Comparison of ENCODE assay signal across 9 mouse cellular contexts in the genomic region with DNA sequence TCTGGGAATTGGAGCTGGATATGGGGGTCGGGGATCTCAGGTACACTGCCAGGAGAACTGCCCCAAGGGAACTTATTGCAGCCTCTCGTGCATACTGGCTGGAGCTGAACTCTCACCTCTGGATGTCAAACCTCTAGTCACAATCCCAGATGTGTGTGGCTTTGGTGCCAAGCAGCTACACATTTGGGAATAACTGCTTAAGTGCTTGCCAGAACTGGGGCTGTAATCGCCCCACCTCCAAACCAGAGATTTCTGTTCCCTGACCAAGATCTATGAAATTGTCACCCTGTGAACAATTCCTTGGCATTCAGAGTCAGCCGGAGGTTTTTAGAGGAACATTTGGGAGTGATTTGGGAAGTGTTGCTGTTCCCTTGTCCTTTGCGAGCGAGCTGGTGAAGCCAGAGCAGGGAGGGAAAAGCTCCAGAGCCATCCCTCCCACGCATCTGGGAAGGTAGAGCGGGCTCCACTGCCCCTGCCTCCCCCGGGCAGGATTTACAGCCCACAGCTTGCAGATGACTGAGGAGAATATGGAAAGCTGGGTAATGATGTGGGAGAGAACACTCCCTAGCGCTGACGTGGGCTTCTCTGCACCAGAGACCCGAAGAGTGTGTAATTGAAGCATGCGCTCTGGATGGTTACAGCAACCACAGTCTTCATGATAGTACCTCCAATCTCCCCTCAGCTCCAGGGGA.
DNase-seq lines count a peak whose midpoint lies in the region; ATAC-seq and TF ChIP-seq lines count a peak whose summit lies in the region.
"Had no signal": no experiment of that assay in that cellular context is flagged by ENCODE, and none has a peak within 500 bp of the region (broad histone marks: within the 10 kb centered on the region; RNA-seq: fewer than 3 reads in every experiment).

No protein-coding gene starts in this region.

- ATAC-seq in embryonic facial prominence, embryonic 11.5 days (replicated peaks; ENCODE audit: insufficient number of reproducible peaks, low FRiP score, low TSS enrichment, low read depth), result no peak
- ATAC-seq in neural tube, embryonic 14.5 days (ENCODE audit: low read depth), result no peak
- no peak for ATAC-seq in activated CD4-positive, CD25-positive, alpha-beta regulatory T cell, adult 4 months
- no peak for ATAC-seq in forebrain, embryonic 15.5 days (replicated peaks)

- WGBS in kidney, adult 2 months, result 42% methylated on average over 13 of the region's 13 CpGs
- WGBS in embryonic facial prominence, embryonic 11.5 days, result 47% methylated on average over 13 of the region's 13 CpGs
- 70% methylated on average over 13 of the region's 13 CpGs for WGBS in heart, embryonic 10.5 days
- WGBS in neural tube, embryonic 14.5 days, result 54% methylated on average over 13 of the region's 13 CpGs
- 85% methylated on average over 13 of the region's 13 CpGs for WGBS in forebrain, embryonic 15.5 days

- no peak overlapping the region for H3K27ac ChIP-seq in kidney, adult 2 months (ENCODE audit: insufficient read depth, low read depth, low read length)
- 0 out of 2 replicates have a peak overlapping the region, but pooled peaks have one; percentile 28 for H3K27ac ChIP-seq in embryonic facial prominence, embryonic 11.5 days (replicated peaks; ENCODE audit: low read depth, low read length)
- H3K27ac ChIP-seq in heart, embryonic 10.5 days, result peak overlapping the region; percentile 44; the same call in 1 of the 2 replicates
- H3K27ac ChIP-seq in neural tube, embryonic 14.5 days (ENCODE audit: low read depth, low read length), result peak overlapping the region; percentile 60; the same call in 1 of the 2 replicates
- no peak overlapping the region for H3K27ac ChIP-seq in forebrain, embryonic 15.5 days (replicated peaks)

- peak; percentile 63 to 80 for DNase-seq in kidney, postnatal 4 days
- DNase-seq in kidney, adult 2 months, result no peak
- DNase-seq in embryonic facial prominence, embryonic 11.5 days (ENCODE audit: low spot score), result peak; percentile 28
- no peak for DNase-seq in heart, embryonic 10.5 days (ENCODE audit: low spot score)
- DNase-seq in cerebellum, postnatal 25 days, result no peak

- H3K9ac ChIP-seq in embryonic facial prominence, embryonic 11.5 days (replicated peaks; ENCODE audit: low read length), result no peak overlapping the region
- H3K9ac ChIP-seq in neural tube, embryonic 14.5 days (replicated peaks; ENCODE audit: low read depth, low read length), result no peak overlapping the region
- no peak overlapping the region for H3K9ac ChIP-seq in forebrain, embryonic 15.5 days (replicated peaks)

- no peaks in the 10 kb centered on the region for H3K36me3 ChIP-seq in kidney, adult 2 months (ENCODE audit: control insufficient read depth, insufficient read depth, low read length)
- no peaks in the 10 kb centered on the region for H3K36me3 ChIP-seq in embryonic facial prominence, embryonic 11.5 days (replicated peaks; ENCODE audit: control insufficient read depth, insufficient read depth, low read depth, low read length)
- no peaks in the 10 kb centered on the region for H3K36me3 ChIP-seq in heart, embryonic 10.5 days
- H3K36me3 ChIP-seq in neural tube, embryonic 14.5 days (ENCODE audit: control insufficient read depth, insufficient read depth, low read length), result no peaks in the 10 kb centered on the region
- H3K36me3 ChIP-seq in forebrain, embryonic 15.5 days, result no peaks in the 10 kb centered on the region

- no peak for TF ChIP-seq POLR2A in kidney, adult 2 months (IDR thresholded peaks at IDR 0.05; ENCODE audit: low read depth, low read length)

- no peak overlapping the region for H3K4me3 ChIP-seq in kidney, adult 2 months (ENCODE audit: insufficient read depth, low read depth, low read length)
- H3K4me3 ChIP-seq in embryonic facial prominence, embryonic 11.5 days (ENCODE audit: low read depth, low read length), result no peak overlapping the region
- no peak overlapping the region for H3K4me3 ChIP-seq in heart, embryonic 10.5 days
- H3K4me3 ChIP-seq in neural tube, embryonic 14.5 days (ENCODE audit: low read depth, low read length), result no peak overlapping the region
- no peak overlapping the region for H3K4me3 ChIP-seq in forebrain, embryonic 15.5 days
- H3K4me3 ChIP-seq: myocyte had no signal

- H3K4me1 ChIP-seq in kidney, adult 2 months (ENCODE audit: control insufficient read depth, insufficient read depth, low read length), result no peaks in the 10 kb centered on the region
- H3K4me1 ChIP-seq in embryonic facial prominence, embryonic 11.5 days (ENCODE audit: control insufficient read depth, insufficient read depth, low read length), result peaks cover 6% of the 10 kb centered on the region
- peaks cover 41% of the 10 kb centered on the region for H3K4me1 ChIP-seq in heart, embryonic 10.5 days
- peaks cover 24% of the 10 kb centered on the region for H3K4me1 ChIP-seq in neural tube, embryonic 14.5 days (ENCODE audit: control insufficient read depth, insufficient read depth, low read length)
- peaks cover 25% of the 10 kb centered on the region for H3K4me1 ChIP-seq in forebrain, embryonic 15.5 days

- H3K27me3 ChIP-seq in kidney, adult 2 months (replicated peaks; ENCODE audit: control insufficient read depth, insufficient read depth, low read length), result no peaks in the 10 kb centered on the region
- no peaks in the 10 kb centered on the region for H3K27me3 ChIP-seq in embryonic facial prominence, embryonic 11.5 days (ENCODE audit: control insufficient read depth, insufficient read depth, low read length)
- no peaks in the 10 kb centered on the region for H3K27me3 ChIP-seq in heart, embryonic 10.5 days (ENCODE audit: insufficient read depth, poor library complexity, severe bottlenecking)
- H3K27me3 ChIP-seq in neural tube, embryonic 14.5 days (ENCODE audit: control insufficient read depth, insufficient read depth, low read length), result no peaks in the 10 kb centered on the region
- no peaks in the 10 kb centered on the region for H3K27me3 ChIP-seq in forebrain, embryonic 15.5 days

- H3K4me2 ChIP-seq in embryonic facial prominence, embryonic 11.5 days (ENCODE audit: low read depth, low read length), result no peak overlapping the region
- no peak overlapping the region for H3K4me2 ChIP-seq in neural tube, embryonic 14.5 days (ENCODE audit: low read depth, low read length)
- H3K4me2 ChIP-seq in forebrain, embryonic 15.5 days (replicated peaks), result no peak overlapping the region

- H3K9me3 ChIP-seq in embryonic facial prominence, embryonic 11.5 days (replicated peaks; ENCODE audit: control insufficient read depth, low read length), result no peaks in the 10 kb centered on the region
- no peaks in the 10 kb centered on the region for H3K9me3 ChIP-seq in heart, embryonic 10.5 days
- H3K9me3 ChIP-seq in neural tube, embryonic 14.5 days (ENCODE audit: control insufficient read depth, low read length), result no peaks in the 10 kb centered on the region
- H3K9me3 ChIP-seq in forebrain, embryonic 15.5 days, result no peaks in the 10 kb centered on the region

- TF ChIP-seq CTCF in kidney, adult 2 months (conservative IDR thresholded peaks at IDR 0.05; ENCODE audit: insufficient read depth, insufficient read length, low read depth, low read length), result no peak

Comparison
In these comparisons a context has a peak if more than half of its experiments do, and no peak if none do; other contexts are left out.
1. DNase-seq: peak in kidney, postnatal 4 days (2 of 2) and embryonic facial prominence, embryonic 11.5 days (single experiment); none in kidney, adult 2 months (single experiment), heart, embryonic 10.5 days (single experiment) and cerebellum, postnatal 25 days (0 of 2).
2. H3K27ac ChIP-seq: peak in embryonic facial prominence, embryonic 11.5 days (single experiment), heart, embryonic 10.5 days (single experiment) and neural tube, embryonic 14.5 days (single experiment); none in kidney, adult 2 months (single experiment) and forebrain, embryonic 15.5 days (single experiment).